Mouse (Mus musculus) kidney, adult 9 months (tissue): ENCODE measurements around the gene Lasp1.

ENCODE experiments used
- DNase-seq: peaks from one replicate; pipeline ENCODE4 v3.0.0; 2022

Lasp1 gene

DNA sequence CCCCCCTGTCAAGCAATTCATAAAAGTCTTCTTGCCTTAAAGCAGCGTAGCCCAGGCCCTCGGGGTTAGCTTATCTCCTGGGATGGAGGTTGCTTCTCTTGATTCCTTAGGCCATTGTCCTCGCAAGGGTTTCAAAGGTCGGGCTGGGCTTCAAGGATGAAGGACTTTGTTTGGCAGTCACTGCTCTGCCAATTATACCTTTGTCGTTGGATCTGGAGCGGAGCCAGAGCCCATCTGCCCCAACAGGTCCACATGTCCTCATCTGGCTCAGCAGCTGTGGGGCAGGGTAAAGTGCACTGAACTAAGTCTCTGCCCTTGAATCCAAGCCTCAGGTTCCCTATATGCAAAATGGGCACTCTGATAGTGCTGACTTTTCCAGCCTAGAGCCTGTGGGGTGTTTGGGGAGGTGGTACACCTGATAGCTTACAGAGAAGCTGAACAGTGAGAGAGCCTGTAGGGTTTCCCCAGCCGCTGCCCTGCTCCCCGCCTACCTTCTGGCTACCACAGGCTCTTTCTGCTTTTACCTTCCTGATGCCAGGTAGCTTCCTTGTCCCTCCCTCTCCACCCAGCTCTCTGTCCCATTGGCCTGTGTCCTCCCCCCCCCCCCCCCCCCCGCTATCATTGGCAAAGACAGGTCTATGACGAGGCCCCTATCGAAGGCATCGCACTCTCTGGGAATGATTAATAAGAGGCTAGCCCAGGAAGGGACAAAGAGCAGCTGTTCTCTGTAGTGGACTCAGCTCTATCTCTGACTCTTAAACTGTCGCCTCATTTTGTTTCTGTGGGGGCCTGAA lies 13.0 kb downstream of the Lasp1 start:
- DNase-seq, result peak; percentile 95

DNA sequence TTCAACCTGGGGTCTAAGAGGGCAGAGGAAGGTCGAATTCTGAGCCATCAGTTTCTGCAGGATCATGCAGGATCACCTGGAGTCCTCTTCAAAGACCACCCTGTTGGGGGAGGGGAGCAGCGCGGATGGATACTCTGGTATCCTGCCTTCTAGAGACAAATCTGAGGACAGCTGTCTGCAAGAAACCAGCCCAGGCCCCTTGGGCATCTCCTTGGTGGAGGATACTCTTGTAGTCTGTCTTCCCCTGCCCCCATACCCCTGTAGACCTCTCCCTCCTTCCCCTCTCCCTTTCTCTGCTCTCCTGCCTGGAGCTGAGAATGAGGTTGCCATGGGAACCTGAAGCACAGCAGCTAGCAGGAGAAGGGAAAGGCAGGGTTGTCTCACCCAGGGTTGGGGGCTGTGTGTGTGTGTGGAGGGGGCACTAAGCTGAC lies 13.7 kb downstream of the Lasp1 start:
- DNase-seq, result no peak

DNA sequence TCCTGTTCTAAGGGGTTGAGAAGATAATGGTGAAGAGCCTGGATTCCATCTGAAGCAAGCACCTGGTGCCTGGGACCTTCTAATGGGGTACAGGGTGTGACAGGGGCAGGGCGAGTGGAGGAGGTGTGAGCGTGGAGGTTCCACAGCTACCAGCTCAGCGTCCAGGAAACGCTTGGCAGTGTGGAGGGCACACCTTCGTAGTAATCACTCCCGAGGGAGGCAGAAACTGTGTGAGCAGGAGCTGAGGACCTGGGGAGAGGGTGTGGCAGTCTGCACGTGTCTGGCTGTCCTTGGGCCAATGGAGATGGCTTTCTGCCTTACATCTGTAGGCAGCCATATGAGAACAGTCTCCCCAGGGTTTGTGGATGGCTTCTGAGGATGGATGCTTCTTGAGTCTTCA lies 14.3 kb downstream of the Lasp1 start:
- no peak for DNase-seq

DNA sequence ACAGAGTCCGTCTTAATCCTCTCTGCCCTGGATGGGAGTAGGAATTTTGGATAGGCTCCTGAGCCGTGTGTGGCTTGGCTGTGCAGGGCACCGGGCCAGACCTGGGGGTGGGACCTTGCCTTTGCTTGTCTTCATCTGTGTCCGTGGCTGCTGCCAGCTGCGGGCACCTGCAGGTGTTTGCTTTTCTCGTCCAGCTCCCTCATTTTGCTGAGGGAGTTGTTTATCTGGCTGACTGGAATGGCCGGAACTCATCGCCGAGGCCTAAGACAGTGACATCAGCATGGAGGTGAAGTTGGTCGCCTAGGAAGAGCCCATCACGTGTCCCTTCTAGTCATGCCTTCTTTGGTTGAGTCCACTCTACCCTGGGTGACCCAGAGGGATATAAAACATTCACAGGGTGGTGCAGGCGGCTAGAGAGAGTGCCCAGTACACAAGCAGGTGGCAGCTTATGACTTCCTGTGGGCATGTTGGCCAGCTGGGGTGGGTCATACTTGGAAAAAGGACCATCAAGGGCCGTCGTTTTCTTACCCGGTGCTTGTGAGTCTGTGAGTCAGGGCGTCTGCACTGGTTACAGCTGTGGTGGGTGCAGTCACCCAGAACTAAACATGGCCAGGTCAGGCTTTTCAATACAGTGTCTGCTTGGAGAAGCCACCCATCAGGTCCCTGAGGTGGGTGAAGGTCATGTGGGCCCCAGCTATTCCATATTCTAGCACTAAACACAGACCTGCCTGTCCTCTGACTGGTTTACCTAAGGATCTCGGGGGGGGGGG lies 15.1 kb downstream of the Lasp1 start:
- peak; percentile 82 for DNase-seq

DNA sequence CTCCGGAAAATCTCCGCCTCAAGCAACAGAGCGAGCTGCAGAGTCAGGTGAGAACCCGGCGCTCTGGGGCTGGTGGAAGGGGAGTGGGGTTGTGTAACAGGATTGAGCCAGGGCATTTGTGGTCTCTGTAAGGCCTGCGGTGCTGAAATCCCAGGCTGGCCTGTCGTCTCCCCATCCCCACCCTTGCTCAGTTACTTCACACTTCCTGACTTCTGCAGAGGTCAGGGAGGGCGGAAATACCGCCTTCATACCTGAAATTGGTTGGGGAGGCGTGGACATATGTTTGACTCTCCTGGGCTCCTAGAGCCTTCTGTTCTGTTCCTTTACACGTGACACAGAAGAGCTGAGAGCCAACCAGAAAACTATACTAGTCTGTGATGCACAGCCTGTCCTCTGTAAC lies 16.9 kb downstream of the Lasp1 start:
- no peak for DNase-seq

DNA sequence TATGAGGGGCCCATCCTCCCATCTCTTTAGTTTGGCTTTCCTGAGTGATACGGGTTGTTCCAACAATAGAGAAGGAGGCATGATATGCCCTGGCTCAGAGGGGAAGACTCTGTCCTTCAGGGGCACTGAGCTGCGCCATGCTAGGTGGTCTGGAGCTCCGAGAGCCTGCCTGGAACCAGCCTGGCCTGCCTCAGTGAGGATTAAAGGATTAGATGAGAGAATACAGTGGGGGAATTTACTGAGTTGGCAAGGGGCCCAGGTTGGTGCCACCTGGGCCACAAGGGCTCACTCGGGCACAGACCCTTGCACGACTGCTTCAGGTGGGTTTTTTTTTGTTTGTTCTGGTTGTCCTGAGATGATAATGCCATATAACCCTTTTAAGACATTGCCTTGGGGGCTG lies 17.4 kb downstream of the Lasp1 start:
- no peak for DNase-seq

DNA sequence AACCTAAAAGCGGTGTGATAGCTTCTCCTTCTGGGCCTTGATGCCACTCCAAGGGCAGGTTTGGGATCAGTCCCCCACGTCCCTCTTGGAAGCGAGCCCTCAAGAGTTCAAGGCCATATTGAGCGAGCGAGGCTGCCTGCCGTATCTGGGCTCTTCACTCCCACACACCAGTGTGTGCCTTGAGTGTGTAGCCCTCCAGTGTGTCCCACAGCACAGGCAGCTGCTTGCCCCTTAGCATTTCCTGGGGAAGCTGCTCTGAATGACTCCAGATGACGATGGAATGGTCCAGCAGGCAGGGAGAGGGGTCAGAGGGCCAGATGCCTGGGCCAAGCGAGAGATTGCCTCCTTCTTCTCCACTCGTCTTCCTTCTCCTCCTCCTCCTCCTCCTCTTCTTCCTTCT lies 18.1 kb downstream of the Lasp1 start:
- DNase-seq, result no peak

DNA sequence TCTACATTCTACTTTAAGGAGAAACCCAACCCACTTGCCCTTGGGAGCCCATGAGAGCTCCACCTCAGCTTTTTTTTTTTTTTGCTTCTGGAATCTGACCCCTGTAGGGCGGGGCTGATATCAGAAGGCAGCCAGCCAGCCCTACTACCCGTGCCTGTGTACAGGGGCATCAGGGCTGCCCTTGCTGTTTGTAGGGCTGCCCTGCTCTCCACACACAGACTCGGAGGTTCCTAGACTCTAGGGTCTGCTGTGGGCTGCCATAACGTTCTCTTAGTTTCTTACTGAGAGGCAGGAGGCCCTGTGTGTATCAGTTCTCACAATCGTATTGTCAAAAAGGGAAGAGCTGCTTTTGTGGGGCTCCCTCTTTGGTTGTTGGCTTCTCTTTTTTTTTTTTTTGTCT lies 18.6 kb downstream of the Lasp1 start:
- DNase-seq, result peak; percentile 88

DNA sequence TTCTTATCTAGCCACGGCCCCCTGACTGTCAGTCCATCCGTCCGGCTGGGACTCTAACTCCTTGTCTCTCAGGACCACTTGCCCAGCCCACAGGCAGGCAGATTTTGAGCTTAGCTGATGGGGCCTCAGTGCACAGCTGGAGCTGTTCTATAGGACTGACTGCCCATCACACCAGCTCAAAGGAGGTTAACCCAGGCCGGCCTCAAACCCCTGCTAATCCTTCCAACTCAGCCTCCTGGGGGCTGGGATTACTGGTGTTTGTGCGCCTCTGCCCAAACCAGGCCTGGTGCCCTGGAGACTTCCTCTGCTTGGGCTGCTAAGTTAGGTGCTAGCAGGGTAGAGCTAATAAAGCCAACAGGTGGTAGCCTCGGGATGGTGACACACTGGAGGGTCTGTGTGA lies 19.2 kb downstream of the Lasp1 start:
- DNase-seq, result no peak

DNA sequence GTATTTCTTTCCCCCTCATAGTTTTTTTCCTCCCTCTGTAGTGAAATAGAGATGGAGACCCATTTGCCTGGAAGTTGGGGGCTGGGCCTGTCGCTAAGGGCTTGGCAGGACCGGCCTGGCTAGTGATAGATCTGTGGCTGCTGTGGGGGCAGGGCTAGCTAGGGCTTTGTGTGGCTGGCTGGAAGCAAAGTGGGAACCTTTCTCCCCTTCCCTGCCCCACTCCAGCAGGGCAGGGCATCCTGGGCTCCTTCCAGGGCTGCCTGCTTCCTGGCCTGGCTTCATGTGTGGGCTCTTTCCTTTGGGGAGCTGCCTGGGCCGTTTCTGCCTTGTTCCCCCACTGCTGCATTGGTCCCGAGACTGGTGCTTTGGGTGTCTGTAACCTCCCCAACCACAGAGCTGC lies 19.8 kb downstream of the Lasp1 start:
- DNase-seq, result no peak

DNA sequence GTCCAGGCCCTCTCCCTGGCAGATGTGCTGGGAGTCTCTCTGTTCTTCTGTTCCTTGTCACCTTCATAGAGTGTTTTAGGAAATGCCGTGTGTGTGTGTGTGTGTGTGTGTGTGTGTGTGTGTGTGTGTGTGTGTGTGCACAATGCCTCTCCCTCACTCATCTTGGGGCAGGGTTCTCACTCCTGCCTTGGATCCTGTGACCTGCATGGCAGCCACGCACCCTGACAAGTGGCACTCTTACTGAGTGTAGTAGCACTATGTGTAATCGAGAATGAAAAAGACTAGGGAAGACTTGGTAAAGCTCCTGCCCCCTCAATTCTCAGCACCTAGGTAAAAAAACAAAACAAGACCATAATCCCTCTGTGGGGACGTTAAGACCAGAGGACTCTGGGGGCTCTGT lies 20.3 kb downstream of the Lasp1 start:
- DNase-seq, result no peak

DNA sequence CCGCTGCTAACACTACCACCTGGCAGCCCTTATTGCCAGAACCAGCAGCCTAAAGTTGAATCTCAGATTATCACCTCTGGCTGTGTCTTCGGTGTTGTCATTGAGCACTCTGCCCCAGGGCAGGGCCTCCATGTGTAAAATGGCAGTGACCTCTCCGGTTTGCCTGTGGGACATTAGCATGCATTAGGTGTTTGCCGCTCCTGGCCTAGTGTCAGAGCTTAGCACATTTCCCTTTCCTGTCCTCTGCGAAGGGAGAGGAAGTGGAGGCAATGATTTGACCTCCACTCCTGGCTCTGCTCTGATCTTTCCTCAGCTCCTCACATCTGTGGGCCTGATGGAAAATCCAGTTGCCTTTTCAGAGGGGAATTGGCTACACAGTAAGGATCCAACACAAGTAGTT lies 21.1 kb downstream of the Lasp1 start:
- DNase-seq, result peak; percentile 47

DNA sequence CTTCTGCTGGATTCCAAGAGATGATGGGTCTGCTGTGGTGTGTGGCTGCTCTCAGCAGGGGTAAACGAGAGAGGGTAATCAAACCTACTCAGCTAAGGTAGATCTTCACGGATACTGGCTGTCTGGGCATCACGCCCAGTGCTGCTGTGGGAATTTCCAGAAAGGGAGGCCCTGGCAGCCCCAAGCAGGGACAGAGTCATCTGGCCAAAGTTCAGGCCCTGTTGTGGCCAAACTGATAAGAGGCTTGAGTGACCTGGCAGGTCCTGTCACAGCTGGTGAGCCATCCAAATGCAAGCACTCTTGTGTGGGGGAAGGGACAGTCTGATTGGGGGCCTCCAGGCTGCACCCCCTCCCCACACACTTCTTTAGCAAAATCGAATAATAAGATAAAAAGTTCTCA lies 22.0 kb downstream of the Lasp1 start:
- peak; percentile 95 for DNase-seq

DNA sequence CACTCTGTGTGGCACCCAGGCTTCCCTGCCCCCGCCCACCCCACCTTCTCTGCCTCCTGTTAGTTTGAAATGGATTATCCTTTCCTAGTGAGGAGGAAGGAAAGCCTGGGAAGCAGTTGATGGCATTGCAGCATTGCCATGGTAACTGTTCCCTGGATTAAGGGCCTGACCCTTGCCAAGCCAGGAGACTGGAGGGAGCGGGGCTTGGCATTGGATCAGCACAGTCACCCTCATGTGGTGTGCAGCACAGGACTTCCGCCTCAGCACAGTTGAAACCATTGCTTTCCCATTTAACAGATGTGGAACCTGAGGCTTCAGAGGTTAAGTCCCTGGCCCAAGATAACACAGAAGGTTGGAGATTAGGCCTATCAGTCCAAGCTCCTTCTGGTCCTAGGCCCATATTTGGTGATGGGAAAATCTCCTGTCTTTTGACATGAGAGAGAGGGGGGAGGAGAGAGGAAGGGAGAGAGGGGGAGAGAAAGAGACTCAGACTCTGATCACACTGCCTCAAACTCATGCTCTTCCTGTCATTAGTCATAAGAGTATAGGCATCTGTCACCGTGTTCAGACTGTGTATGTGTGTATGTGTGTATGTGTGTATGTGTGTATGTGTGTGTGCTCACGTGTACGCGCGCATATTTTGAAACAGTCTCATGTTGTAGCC lies 22.7 kb downstream of the Lasp1 start:
- peak; percentile 50 for DNase-seq

DNA sequence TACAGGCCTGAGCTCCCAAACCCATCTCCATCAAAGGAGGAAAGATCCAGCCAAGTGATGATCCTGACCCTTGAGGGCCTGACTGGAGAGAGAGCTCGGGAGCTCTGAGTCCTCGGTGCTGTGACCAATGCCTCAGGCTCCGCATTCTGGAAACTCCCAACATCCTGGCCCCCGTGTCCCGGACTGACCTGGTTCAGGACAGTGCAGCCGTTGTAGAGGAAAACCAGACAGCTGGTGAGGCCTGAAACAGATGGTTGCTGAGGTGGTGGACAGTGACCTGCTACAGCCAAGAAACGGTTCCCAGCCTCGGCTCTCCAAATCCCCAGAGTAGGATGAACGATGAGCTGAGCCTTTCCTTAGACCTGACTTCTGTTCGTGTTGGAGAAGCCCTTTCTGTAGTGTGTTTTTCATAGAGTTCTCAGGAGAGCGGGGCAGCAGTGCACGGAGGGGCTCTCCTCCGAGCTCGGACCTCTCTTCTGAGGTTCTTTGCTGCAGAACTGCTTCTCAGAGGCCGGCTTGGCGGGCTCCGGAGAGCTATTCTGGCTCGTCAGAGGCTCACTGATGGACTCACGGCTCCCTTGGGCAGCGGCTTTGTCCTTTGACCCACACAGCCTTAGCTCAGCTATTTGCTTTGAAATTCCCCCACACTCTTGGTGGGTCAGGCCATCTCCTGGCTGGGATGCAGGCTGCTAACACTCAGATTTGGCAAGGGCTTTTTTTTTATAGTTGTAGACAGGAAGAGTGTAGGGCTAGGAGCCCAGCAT lies 24.2 kb downstream of the Lasp1 start:
- DNase-seq, result peak; percentile 53

DNA sequence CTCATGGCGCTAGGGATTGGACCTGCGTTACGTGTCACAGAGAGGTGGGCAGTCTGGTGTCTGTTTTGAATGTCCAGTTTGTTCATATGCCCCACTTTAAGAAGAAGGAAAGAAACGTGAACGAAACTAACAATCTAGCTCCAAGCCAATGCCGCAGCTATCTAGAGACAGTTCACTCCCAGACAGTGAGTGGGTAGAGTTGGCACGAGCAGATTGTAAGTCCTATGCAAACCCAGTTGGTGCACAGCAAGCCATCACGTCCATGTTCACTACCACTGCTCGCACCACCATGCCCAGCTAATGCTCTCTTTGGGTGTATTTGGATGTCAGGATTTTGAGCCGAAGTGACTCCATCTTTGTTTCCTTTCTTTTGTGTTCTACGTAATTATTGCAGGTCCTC lies 25.4 kb downstream of the Lasp1 start:
- DNase-seq, result no peak

DNA sequence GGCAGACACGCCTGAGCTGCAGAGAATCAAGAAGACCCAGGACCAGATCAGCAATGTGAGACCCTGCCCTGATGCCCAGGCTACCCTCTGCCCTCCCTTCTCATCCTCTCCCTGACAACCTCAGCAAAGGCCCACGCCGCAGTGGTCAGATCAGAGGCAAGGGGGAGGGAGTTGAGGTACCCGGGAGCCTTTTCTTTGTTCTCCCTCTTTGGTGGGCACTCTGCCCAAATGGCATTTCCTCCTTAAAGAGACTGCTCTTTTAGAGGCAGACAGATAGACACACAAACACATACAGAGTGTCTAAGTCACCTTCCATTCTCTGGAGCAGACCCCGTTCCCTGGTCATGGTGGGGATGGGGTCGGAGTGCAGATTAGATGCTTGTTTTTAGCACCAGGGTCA lies 26.1 kb downstream of the Lasp1 start:
- DNase-seq, result no peak

DNA sequence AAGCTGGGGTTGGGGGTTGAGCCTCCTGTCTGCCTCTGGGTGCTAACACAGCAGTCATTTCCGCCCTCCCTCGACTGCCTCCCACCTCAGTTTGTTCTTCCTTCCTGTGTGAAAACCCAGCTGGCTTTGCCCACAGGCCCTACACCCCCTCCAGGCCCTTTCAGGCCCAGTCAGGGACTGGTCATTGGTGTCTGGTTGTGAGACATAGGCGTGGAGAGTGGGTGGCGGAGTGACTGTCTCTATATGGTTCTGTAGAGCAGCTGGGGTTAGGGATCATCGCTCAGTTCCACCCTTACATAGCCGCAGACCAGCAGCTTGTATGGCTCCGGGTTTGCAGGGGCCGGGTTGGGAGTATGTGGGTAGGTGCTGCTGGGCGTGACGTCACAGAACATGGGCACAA lies 26.5 kb downstream of the Lasp1 start:
- no peak for DNase-seq

DNA sequence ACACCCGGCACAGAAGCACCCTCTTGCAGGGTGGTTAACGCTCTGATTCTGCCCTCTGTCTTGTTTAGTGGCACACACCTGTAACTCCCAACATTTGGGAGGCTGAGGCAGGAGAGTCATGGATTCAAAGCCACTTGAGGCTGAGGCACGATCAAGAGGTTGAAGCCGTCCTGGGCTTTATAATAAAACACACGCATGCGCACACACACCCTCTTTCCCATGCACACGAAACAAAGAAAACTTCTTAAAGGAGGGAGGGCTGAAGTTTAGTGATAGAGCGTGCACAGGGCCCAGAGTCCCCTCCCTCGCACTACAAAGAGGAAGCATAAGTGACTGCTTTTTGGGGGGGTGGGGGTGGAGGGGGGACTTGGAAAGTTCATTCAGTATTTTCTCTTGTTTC lies 27.2 kb downstream of the Lasp1 start:
- no peak for DNase-seq

DNA sequence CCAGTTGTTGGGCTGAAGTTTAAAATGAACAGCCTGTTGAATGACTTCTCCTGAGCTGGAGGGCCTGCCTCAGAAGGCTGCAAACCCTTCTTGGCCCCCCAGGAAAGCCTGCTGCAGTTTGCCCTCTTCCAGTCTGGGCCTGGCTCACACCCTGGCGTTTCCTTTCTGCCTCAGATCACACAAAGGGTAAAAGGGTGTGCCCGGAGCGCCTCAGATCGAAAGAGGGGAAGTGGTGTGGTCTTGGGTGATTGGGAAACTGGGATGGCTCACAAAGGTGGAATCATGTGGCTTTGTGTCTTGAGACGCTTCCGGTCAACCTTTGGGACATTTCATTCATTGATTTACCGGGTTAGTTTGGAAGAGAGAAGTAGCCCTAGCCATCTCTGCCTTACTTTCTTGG lies 27.6 kb downstream of the Lasp1 start:
- no peak for DNase-seq

DNA sequence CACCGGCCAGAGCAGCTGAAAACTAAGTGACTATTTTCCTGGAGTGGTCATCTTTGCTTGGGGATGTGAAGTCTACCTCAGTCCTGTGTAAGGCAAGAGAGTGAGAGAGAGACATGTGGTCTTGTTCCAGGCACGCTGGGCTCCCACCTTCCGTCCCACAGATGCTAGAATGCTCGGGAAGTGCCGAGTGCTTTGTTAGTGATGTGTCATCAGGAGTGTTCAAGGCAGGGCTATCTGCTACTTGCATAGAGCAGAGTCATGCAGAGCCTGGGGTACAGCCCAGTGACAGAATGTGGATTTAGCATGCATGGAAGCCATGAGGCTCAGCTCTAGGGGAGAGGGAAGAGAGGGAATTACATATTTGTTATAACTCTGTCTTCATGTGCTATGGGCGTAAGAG lies 28.9 kb downstream of the Lasp1 start:
- DNase-seq, result no peak

DNA sequence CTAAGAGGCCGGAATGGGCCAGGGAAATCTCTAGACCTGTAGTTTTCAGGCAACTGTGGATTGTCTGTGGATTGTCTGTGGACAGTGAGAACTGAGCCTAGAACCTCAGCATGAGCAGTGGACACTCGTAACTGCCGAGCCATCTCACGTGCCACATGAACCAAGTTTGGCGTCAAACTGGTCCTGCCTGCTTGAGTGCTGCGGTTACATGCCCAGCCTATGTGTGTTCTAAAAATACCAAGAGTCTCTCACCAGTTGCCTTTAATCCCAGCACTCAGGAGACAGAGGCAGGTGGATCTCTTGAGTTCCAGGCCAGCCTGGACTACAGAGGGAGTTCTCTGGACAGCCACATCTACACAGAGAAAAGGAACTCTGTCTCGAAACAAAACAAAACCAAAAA lies 30.6 kb downstream of the Lasp1 start:
- no peak for DNase-seq

DNA sequence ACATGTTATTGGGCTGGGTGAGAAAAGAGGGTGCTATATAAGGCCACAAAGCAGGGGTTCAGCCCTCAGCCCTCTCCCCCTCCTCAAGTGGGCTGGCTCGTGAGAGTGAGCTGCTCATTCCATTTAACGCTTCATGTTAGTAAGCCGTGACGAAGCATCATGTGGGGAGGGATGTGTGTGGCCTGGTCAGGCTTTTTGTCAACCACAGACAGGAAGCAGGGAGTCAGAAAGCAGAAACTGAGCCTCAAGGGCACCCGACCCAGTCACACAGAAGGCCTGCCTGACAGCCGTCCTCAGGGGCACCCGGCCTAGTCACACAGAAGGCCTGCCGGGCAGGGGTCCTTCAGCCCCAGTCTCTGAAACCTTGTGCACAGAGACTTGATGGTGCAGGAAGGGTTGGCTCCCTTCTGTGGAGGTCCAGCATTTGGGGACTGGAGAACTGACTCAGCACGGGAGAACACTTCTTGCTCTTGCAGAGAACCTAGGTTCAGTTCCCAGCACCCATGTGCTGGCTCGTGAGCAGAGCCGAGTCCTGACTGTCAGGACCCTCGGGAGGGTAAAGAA lies 31.2 kb downstream of the Lasp1 start:
- no peak for DNase-seq
